Mouse (Mus musculus): Measurements from ENCODE around the gene Apoc4.

DNA sequence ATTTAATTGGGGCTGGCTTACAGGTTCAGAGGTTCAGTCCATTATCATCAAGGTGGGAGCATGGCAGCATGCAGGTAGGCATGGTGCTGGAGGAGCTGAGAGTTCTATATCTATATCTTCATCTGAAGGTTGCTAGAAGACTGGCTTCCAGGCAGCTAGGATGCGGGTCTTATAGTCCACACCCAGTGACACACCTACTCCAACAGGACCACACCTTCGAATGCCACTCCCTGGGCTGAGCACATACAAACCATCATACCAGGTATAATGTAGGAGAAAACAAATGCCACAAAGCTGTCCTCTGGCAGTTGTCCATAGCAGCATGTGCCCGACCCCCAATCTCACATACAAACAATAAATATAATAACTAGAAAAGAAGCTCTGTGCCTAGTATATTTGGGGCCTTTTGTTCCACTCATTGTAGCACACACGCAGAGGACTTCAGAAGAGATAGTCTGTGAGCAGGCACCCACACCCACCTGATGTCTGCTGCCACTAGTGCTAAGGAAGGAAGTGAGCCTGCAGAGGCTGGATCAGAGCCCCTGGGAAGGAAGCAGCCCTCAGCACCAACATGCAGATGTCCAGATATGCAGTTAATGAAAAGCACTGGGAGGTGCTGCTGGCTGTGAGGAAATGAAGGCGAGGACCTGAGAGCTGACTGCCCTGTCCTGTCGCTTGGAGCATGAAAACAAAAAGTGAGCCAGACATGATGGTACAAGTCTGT lies 30.1 kb downstream of the Apoc4 start:
- TF ChIP-seq POLR2A (IDR thresholded peaks at IDR 0.05; ENCODE audit: extremely low read depth, insufficient read depth, low read length) (no peak), CTCF (IDR thresholded peaks at IDR 0.05; ENCODE audit: low read depth, low read length) (no peak)
